Mouse (Mus musculus) CH12.LX (cell line): ENCODE data around the gene Gprin1. TPM values are rescaled to one million over a fixed set of nuclear protein-coding genes. Genes with fewer than 3 reads are reported as not detected.

Experiments
- DNase-seq: peaks from one replicate; pipeline ENCODE4 v3.0.0-alpha.2; 2013; ENCODE audit errors: extremely low read depth
- H3K27ac ChIP-seq: 2 replicates; pipeline ENCODE4 v1.5.1; 2012; ENCODE audit warnings: low read depth, mild to moderate bottlenecking, control low read depth, moderate library complexity; ENCODE audit not compliant: insufficient read depth
- H3K27me3 ChIP-seq: replicated peaks from 2 replicates; pipeline ENCODE3; 2012; ENCODE audit warnings: inconsistent platforms
- H3K36me3 ChIP-seq, 2 experiments: replicated peaks in 1 of 2; 2 replicates each; pipeline versions ENCODE3 to v1.6.1; 2012; ENCODE audit warnings: inconsistent platforms in 1 of 2, low read length in 1 of 2, mild to moderate bottlenecking in 1 of 2, mixed read lengths in 1 of 2, moderate library complexity in 1 of 2; ENCODE audit not compliant: control insufficient read depth in 1 of 2, insufficient read depth in 1 of 2
- H3K4me1 ChIP-seq, 2 experiments: 2 replicates each; pipeline ENCODE4 v1.6.1; 2012; ENCODE audit warnings: inconsistent platforms in 1 of 2, moderate library complexity in 1 of 2; ENCODE audit not compliant: insufficient read depth in 2 of 2, control insufficient read depth in 1 of 2
- H3K4me2 ChIP-seq: 2 replicates; pipeline ENCODE4 v1.6.1; 2012; ENCODE audit warnings: low read depth, mild to moderate bottlenecking, control low read depth; ENCODE audit not compliant: poor library complexity, insufficient read depth, severe bottlenecking
- H3K4me3 ChIP-seq, 3 experiments: fragments of 150-350 bp in 1 of 3; sonication (generic) in 1 of 3; replicated peaks in 1 of 3; 2 replicates each; pipeline versions ENCODE3 to v1.5.1; 2011 to 2012; ENCODE audit warnings: low read depth in 2 of 3, low read length in 2 of 3, mild to moderate bottlenecking in 2 of 3, moderate library complexity in 2 of 3, control low read depth in 1 of 3, improper control_type of control experiment in 1 of 3, inconsistent platforms in 1 of 3, mixed read lengths in 1 of 3; ENCODE audit not compliant: poor library complexity in 1 of 3
- H3K79me2 ChIP-seq: replicated peaks from 2 replicates; pipeline ENCODE4 v1.6.1; 2012; ENCODE audit warnings: mild to moderate bottlenecking, moderate library complexity; ENCODE audit not compliant: control insufficient read depth, poor library complexity, insufficient read depth, severe bottlenecking; ENCODE audit errors: extremely low read depth
- H3K9ac ChIP-seq: 2 replicates; pipeline ENCODE4 v1.6.1; 2012; ENCODE audit warnings: low read depth, mild to moderate bottlenecking, control low read depth, moderate library complexity; ENCODE audit not compliant: insufficient read depth
- H3K9me3 ChIP-seq: replicated peaks from 2 replicates; pipeline ENCODE3; 2012; ENCODE audit warnings: low read length, inconsistent platforms, mixed read lengths
- BHLHE40 ChIP-seq: IDR thresholded peaks from 2 replicates; pipeline ENCODE4 v1.6.1; 2011; ENCODE audit warnings: mild to moderate bottlenecking, low read depth, low read length, improper control_type of control experiment
- CHD2 ChIP-seq: IDR thresholded peaks from 2 replicates; pipeline ENCODE4 v1.6.1; 2011; ENCODE audit warnings: low read length, improper control_type of control experiment
- EP300 ChIP-seq: IDR thresholded peaks from 2 replicates; pipeline ENCODE4 v1.6.1; 2011; ENCODE audit warnings: low read length, improper control_type of control experiment
- ETS1 ChIP-seq: conservative IDR thresholded peaks from 2 replicates; pipeline ENCODE4 v1.6.1; 2012; ENCODE audit warnings: low read depth, mild to moderate bottlenecking, inconsistent platforms, low read length, improper control_type of control experiment, moderate library complexity
- HCFC1 ChIP-seq: IDR thresholded peaks from 2 replicates; pipeline ENCODE4 v1.6.1; 2012; ENCODE audit warnings: low read depth, mild to moderate bottlenecking, inconsistent platforms, low read length, improper control_type of control experiment
- JUN ChIP-seq: IDR thresholded peaks from 2 replicates; pipeline ENCODE4 v1.6.1; 2011; ENCODE audit warnings: low read depth, mild to moderate bottlenecking, low read length, improper control_type of control experiment, moderate library complexity; ENCODE audit not compliant: insufficient read depth
- MAX ChIP-seq: IDR thresholded peaks from 2 replicates; pipeline ENCODE4 v1.6.1; 2011; ENCODE audit warnings: low read length, improper control_type of control experiment
- NRF1 ChIP-seq: IDR thresholded peaks from 2 replicates; pipeline ENCODE4 v1.6.1; 2014; ENCODE audit warnings: low read depth, mild to moderate bottlenecking, inconsistent platforms, low read length, improper control_type of control experiment, moderate library complexity
- POLR2A ChIP-seq: IDR thresholded peaks from 2 replicates; pipeline ENCODE4 v1.6.1; 2011; ENCODE audit warnings: low read depth, mild to moderate bottlenecking, improper control_type of control experiment, low read length
- POLR2AphosphoS2 ChIP-seq: IDR thresholded peaks from 2 replicates; pipeline ENCODE4 v1.6.1; 2011; ENCODE audit warnings: low read depth, low read length, improper control_type of control experiment
- UBTF ChIP-seq: IDR thresholded peaks from 2 replicates; pipeline ENCODE4 v1.6.1; 2012; ENCODE audit warnings: low read depth, mild to moderate bottlenecking, inconsistent platforms, low read length, improper control_type of control experiment, moderate library complexity
- ZKSCAN1 ChIP-seq: IDR thresholded peaks from 2 replicates; pipeline ENCODE4 v1.6.1; 2012; ENCODE audit warnings: low read depth, inconsistent platforms, low read length, improper control_type of control experiment, borderline replicate concordance
- ZNF384 ChIP-seq: IDR thresholded peaks from 2 replicates; pipeline ENCODE4 v1.6.1; 2012; ENCODE audit warnings: low read depth, low read length, improper control_type of control experiment, inconsistent platforms
- dilution Hi-C: fragments of 300-500 bp; cut with MboI; formaldehyde crosslinking; loops from 2 replicates; pipeline ENCODE4 v1.14.3; 2020; ENCODE audit warnings: low sequenced_read_pairs; ENCODE audit not compliant: extremely low pct_unique_long_range_greater_than_20kb, extremely low pct_ligation_motif_present
- in situ Hi-C: fragments of 300-500 bp; cut with MboI; formaldehyde crosslinking; loops from 3 replicates; pipeline ENCODE4 v1.14.3; 2019; ENCODE audit warnings: low sequenced_read_pairs, low pct_ligation_motif_present, low pct_unique_long_range_greater_than_20kb, mixed read lengths
- polyA plus RNA-seq: library from polyadenylated mRNA; unstranded; fragments of >175 nt; gene quantifications from 2 replicates; pipeline ENCODE4 v1.2.1, GENCODE M21; 2012; ENCODE audit warnings: low read depth; ENCODE audit not compliant: insufficient read length
- total RNA-seq, 2 experiments: library from RNA; depleted of rRNA; stranded (reverse); fragments of 300-350 nt in 1 of 2; fragments of >200 nt in 1 of 2; gene quantifications; 2 replicates each; pipeline ENCODE4 v1.2.3; 2012 to 2014

Gprin1 gene
- total and polyA plus RNA-seq, 3 experiments, result not detected

- no peak for DNase-seq
- Histone ChIP-seq H3K79me2 (peaks cover 11% of the 10 kb centered on the region), H3K27me3 (peaks cover 8% of the 10 kb centered on the region), H3K9ac (peak overlapping the region; percentile 79), H3K27ac (peak overlapping the region; percentile 91), H3K4me2 (peak overlapping the region; percentile 79), H3K9me3 (no peaks in the 10 kb centered on the region), H3K4me3 (peak overlapping the region; percentile 92 to 98 (median 97)), H3K36me3 (peaks cover 0 to 8% of the 10 kb centered on the region in 2 experiments), H3K4me1 (peaks cover 12 to 42% of the 10 kb centered on the region in 2 experiments)
- dilution Hi-C loops, result no loop called here
- in situ Hi-C loops, result no loop called here
- TF ChIP-seq HCFC1 (no peak), CHD2 (no peak), POLR2AphosphoS2 (no peak), EP300 (no peak)
Measured at GRCm38 (mm10) chr13:54692711-54693557, 56.7 kb downstream of the Gprin1 start.

GRCm38 (mm10) chr13:54691737-54692136 is 57.9 kb downstream of the Gprin1 start:
- dilution Hi-C loops (no loop called here), in situ Hi-C loops (no loop called here)
- no peak for TF ChIP-seq JUN
- peak; percentile 82 for TF ChIP-seq ZKSCAN1
- TF ChIP-seq MAX, result no peak
- TF ChIP-seq UBTF, result no peak
- H3K4me1 ChIP-seq, result peaks cover 12 to 42% of the 10 kb centered on the region in 2 experiments
- H3K27me3 ChIP-seq, result peaks cover 5% of the 10 kb centered on the region
- H3K9me3 ChIP-seq, result no peaks in the 10 kb centered on the region
- H3K9ac ChIP-seq, result peak overlapping the region; percentile 20; the same call in 1 of the 2 replicates
- peaks cover 16% of the 10 kb centered on the region for H3K79me2 ChIP-seq
- no peak for DNase-seq
- H3K4me3 ChIP-seq, result no peak overlapping the region
- peak overlapping the region; percentile 79; the same call in 1 of the 2 replicates for H3K4me2 ChIP-seq
- peaks cover 0 to 8% of the 10 kb centered on the region in 2 experiments for H3K36me3 ChIP-seq
- no peak overlapping the region for H3K27ac ChIP-seq

GRCm38 (mm10) chr13:54690151-54690740 is 59.4 kb downstream of the Gprin1 start:
- Histone ChIP-seq H3K9ac (no peak overlapping the region), H3K4me2 (no peak overlapping the region), H3K79me2 (peaks cover 31% of the 10 kb centered on the region), H3K27ac (no peak overlapping the region), H3K4me3 (no peak overlapping the region), H3K9me3 (no peaks in the 10 kb centered on the region), H3K27me3 (no peaks in the 10 kb centered on the region), H3K36me3 (peaks cover 0 to 16% of the 10 kb centered on the region in 2 experiments), H3K4me1 (peaks cover 23 to 54% of the 10 kb centered on the region in 2 experiments)
- TF ChIP-seq ZKSCAN1 (no peak), NRF1 (no peak), POLR2A (no peak), ETS1 (no peak), ZNF384 (no peak), BHLHE40 (no peak)
- dilution Hi-C loops, result no loop called here
- no peak for DNase-seq
- in situ Hi-C loops, result no loop called here
